Mouse (Mus musculus) liver, embryonic 13.5 days (tissue): ENCODE measurements around the gene Gm10721. TPM values are rescaled to one million over a fixed set of nuclear protein-coding genes. Genes with fewer than 3 reads are reported as not detected.
"Not testable (repeated sequence)": the region's sequence is repeated elsewhere in the genome, so short reads cannot be mapped to it uniquely, and the experiment has no call there.

ENCODE experiments used
- ATAC-seq: fragments of 200-750 bp; cut with Nextera tagmentation; 2 replicates; pipeline ENCODE4 v1.8.0; 2017; ENCODE audit warnings: low read depth, mild to moderate bottlenecking, moderate number of reproducible peaks, moderate library complexity
- DNase-seq: peaks from one replicate; pipeline ENCODE4 v3.0.0; 2022
- H3K27ac ChIP-seq: fragments of 300-500 bp; sonication (generic); 2 replicates; pipeline ENCODE4 v1.5.1; 2015; ENCODE audit warnings: moderate library complexity, mild to moderate bottlenecking, inconsistent platforms
- H3K27me3 ChIP-seq: fragments of 300-500 bp; sonication (generic); 2 replicates; pipeline ENCODE4 v1.6.1; 2015; ENCODE audit warnings: mild to moderate bottlenecking, inconsistent platforms
- H3K36me3 ChIP-seq: fragments of 300-500 bp; sonication (generic); 2 replicates; pipeline ENCODE4 v1.6.1; 2015; ENCODE audit warnings: mild to moderate bottlenecking, inconsistent platforms
- H3K4me1 ChIP-seq: fragments of 300-500 bp; sonication (generic); replicated peaks from 2 replicates; pipeline ENCODE4 v1.6.1; 2015; ENCODE audit warnings: inconsistent platforms
- H3K4me2 ChIP-seq: fragments of 300-500 bp; sonication (generic); 2 replicates; pipeline ENCODE4 v1.6.1; 2015; ENCODE audit warnings: inconsistent platforms, mild to moderate bottlenecking, moderate library complexity
- H3K4me3 ChIP-seq: fragments of 300-500 bp; sonication (generic); replicated peaks from 2 replicates; pipeline ENCODE4 v1.5.1; 2015; ENCODE audit warnings: mild to moderate bottlenecking, inconsistent platforms
- H3K9ac ChIP-seq: fragments of 300-500 bp; sonication (generic); 2 replicates; pipeline ENCODE4 v1.6.1; 2015; ENCODE audit warnings: mild to moderate bottlenecking, inconsistent platforms
- H3K9me3 ChIP-seq: fragments of 300-500 bp; sonication (generic); replicated peaks from 2 replicates; pipeline ENCODE4 v1.6.1; 2016; ENCODE audit warnings: inconsistent platforms
- WGBS: fragments of 180-500 bp; shearing (Covaris S2); methylation state at CpG from one replicate; pipeline ENCODE4 v1.1.7; 2015; ENCODE audit not compliant: insufficient replicate concordance; 5-methylcytosine and 5-hydroxymethylcytosine counted together
- polyA plus RNA-seq: library from polyadenylated mRNA; unstranded; fragments of >200 nt; fragmentation: Nextera tagmentation; extraction: Ambion mirVana; gene quantifications from 2 replicates; pipeline ENCODE4 v1.2.1, GENCODE M21; 2015

The Gm10721 gene
- polyA plus RNA-seq: not detected in 2 replicates

DNA sequence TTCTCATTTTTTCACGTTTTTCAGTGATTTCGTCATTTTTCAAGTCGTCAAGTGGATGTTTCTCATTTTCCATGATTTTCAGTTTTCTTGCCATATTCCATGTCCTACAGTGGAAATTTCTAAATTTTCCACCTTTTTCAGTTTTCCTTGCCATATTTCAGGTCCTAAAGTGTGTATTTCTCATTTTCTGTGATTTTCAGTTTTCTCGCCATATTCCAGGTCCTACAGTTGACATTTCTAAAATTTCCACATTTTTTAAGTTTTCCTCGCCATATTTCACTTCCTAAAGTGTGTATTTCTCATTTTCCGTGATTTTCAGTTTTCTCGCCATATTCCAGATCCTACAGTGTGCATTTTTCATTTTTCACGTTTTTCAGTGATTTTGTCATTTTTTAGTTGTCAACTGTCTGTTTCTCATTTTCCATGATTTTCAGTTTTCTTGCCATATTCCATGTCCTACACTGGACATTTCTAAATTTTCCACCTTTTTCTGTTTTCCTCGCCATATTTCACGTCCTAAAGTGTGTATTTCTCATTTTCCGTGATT lies at the start of gene Gm10721:
Gm10721 (plus strand) TSS at position 408 of the 547 bp plus-strand sequence.
- WGBS: no CpG with 5 or more reads among the region's 11 CpGs
- H3K27ac ChIP-seq, H3K9me3 ChIP-seq, DNase-seq, H3K9ac ChIP-seq, H3K27me3 ChIP-seq, H3K4me1 ChIP-seq, H3K36me3 ChIP-seq, H3K4me2 ChIP-seq, H3K4me3 ChIP-seq: not testable (repeated sequence)
- ATAC-seq: peak; percentile 57; the same call in 1 of the 2 replicates

DNA sequence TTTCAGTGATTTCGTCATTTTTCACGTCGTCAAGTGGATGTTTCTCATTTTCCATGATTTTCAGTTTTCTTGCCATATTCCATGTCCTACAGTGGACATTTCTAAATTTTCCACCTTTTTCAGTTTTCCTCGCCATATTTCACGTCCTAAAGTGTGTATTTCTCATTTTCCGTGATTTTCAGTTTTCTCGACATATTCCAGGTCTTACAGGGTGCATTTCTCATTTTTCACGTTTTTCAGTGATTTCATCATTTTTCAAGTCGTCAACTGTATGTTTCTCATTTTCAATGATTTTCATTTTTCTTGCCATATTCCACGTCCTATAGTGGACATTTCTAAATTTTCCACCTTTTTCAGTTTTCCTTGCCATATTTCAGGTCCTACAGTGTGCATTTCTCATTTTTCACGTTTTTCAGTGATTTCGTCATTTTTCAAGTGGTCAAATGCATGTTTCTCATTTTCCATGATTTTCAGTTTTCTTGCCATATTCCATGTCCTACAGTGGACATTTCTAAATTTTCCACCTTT lies 12.4 kb upstream of the Gm10721 start, which contains the start of gene Gm10722:
Gm10722 (plus strand) TSS at position 478 of the 528 bp plus-strand sequence.
- not testable (repeated sequence) for H3K4me1 ChIP-seq, H3K4me3 ChIP-seq, H3K27me3 ChIP-seq, ATAC-seq, H3K9me3 ChIP-seq, H3K27ac ChIP-seq, H3K36me3 ChIP-seq, H3K9ac ChIP-seq, H3K4me2 ChIP-seq
- 64% methylated on average over 12 of the region's 12 CpGs for WGBS
- peak; percentile 30 for DNase-seq

DNA sequence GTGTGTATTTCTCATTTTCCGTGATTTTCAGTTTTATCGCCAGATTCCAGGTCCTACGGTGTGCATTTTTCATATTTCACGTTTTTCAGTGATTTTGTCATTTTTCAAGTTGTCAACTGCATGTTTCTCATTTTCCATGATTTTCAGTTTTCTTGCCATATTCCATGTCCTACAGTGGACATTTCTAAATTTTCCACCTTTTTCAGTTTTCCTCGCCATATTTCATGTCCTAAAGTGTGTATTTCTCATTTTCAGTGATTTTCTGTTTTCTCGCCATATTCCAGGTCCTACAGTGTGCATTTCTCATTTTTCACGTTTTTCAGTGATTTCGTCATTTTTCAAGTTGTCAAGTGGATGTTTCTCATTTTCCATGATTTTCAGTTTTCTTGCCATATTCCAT lies 11.9 kb upstream of the Gm10721 start:
- H3K27me3 ChIP-seq, H3K4me2 ChIP-seq, H3K4me1 ChIP-seq, H3K36me3 ChIP-seq, H3K4me3 ChIP-seq, H3K9me3 ChIP-seq, H3K9ac ChIP-seq, ATAC-seq, H3K27ac ChIP-seq: not testable (repeated sequence)
- peak; percentile 47 for DNase-seq
- WGBS: 55% methylated on average over 8 of the region's 8 CpGs

DNA sequence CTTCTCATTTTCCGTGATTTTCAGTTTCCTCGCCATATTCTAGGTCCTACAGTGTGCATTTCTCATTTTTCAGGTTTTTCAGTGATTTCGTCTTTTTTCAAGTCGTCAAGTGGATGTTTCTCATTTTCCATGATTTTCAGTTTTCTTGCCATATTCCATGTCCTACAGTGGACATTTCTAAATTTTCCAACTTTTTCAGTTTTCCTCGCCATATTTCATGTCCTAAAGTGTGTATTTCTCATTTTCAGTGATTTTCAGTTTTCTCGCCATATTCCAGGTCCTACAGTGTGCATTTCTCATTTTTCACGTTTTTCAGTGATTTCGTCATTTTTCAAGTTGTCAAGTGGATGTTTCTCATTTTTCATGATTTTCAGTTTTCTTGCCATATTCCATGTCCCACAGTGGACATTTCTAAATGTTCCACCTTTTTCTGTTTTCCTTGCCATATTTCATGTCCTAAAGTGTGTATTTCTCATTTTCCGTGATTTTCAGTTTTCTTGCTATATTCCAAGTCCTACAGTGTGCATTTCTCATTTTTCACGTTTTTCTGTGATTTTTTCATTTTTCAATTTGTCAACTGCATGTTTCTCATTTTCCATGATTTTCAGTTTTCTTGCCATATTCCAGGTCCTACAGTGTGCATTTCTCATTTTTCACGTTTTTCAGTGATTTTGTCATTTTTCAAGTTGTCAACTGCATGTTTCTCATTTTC lies 10.8 kb upstream of the Gm10721 start:
- not testable (repeated sequence) for H3K9me3 ChIP-seq, H3K4me2 ChIP-seq, H3K4me3 ChIP-seq, H3K4me1 ChIP-seq, H3K27me3 ChIP-seq, H3K27ac ChIP-seq, H3K9ac ChIP-seq, H3K36me3 ChIP-seq
- 55% methylated on average over 9 of the region's 11 CpGs for WGBS
- peak; percentile 98 for DNase-seq
- peak; percentile 75 for ATAC-seq

DNA sequence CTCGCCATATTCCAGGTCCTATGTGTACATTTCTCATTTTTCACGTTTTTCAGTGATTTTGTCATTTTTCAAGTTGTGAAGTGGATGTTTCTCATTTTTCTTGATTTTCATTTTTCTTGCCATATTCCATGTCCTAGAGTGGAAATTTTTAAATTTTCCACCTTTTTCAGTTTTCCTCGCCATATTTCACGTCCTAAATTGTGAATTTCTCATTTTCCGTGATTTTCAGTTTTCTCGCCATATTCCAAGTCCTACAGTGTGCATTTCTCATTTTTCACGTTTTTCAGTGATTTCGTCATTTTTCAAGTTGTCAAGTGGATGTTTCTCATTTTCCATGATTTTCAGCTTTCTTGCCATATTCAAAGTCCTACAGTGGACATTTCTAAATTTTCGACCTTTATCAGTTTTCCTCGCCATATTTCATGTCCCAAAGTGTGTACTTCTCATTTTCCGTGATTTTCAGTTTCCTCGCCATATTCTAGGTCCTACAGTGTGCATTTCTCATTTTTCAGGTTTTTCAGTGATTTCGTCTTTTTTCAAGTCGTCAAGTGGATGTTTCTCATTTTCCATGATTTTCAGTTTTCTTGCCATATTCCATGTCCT lies 10.0 kb upstream of the Gm10721 start, which contains the start of gene Gm11168:
Gm11168 (plus strand) TSS at position 553 of the 603 bp plus-strand sequence.
- H3K27ac ChIP-seq, H3K9ac ChIP-seq, H3K9me3 ChIP-seq, H3K36me3 ChIP-seq, H3K4me2 ChIP-seq, H3K4me3 ChIP-seq, DNase-seq, H3K4me1 ChIP-seq, ATAC-seq, H3K27me3 ChIP-seq: not testable (repeated sequence)
- WGBS: 61% methylated on average over 6 of the region's 14 CpGs

DNA sequence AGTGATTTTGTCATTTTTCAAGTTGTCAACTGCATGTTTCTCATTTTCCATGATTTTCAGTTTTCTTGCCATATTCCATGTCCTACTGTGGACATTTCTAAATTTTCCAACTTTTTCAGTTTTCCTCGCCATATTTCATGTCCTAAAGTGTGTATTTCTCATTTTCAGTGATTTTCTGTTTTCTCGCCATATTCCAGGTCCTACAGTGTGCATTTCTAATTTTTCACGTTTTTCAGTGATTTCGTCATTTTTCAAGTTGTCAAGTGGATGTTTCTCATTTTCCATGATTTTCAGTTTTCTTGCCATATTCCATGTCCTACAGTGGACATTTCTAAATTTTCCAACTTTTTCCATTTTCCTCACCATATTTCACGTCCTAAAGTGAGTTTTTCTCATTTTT lies 6.8 kb upstream of the Gm10721 start:
- H3K9me3 ChIP-seq, H3K27ac ChIP-seq, H3K27me3 ChIP-seq, H3K4me3 ChIP-seq, H3K9ac ChIP-seq, H3K4me2 ChIP-seq, ATAC-seq, H3K36me3 ChIP-seq, DNase-seq, H3K4me1 ChIP-seq: not testable (repeated sequence)
- WGBS: 70% methylated on average over 1 of the region's 5 CpGs

DNA sequence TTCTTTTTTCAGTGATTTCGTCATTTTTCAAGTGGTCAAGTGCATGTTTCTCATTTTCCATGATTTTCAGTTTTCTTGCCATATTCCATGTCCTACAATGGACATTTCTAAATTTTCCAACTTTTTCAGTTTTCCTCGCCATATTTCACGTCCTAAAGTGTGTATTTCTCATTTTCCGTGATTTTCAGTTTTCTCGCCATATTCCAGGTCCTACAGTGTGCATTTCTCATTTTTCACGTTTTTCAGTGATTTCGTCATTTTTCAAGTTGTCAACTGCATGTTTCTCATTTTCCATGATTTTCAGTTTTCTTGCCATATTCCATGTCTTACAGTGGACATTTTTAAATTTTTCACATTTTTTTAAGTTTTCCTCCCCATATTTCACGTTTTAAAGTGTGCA lies 6.3 kb upstream of the Gm10721 start:
- not testable (repeated sequence) for H3K27me3 ChIP-seq, H3K27ac ChIP-seq, H3K4me2 ChIP-seq, H3K9me3 ChIP-seq, H3K36me3 ChIP-seq, H3K9ac ChIP-seq, H3K4me1 ChIP-seq, H3K4me3 ChIP-seq
- 62% methylated on average over 8 of the region's 8 CpGs for WGBS
- ATAC-seq (peak; percentile 57; the same call in 1 of the 2 replicates), DNase-seq (peak; percentile 96)

DNA sequence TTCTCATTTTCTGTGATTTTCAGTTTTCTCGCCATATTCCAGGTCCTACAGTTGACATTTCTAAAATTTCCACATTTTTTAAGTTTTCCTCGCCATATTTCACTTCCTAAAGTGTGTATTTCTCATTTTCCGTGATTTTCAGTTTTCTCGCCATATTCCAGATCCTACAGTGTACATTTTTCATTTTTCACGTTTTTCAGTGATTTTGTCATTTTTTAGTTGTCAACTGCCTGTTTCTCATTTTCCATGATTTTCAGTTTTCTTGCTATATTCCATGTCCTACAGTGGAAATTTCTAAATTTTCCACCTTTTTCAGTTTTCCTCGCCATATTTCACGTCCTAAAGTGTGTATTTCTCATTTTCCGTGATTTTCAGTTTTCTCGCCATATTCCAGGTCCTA lies 5.7 kb upstream of the Gm10721 start:
- not testable (repeated sequence) for H3K4me1 ChIP-seq, H3K27ac ChIP-seq, H3K9ac ChIP-seq, H3K36me3 ChIP-seq, H3K4me3 ChIP-seq, DNase-seq, H3K27me3 ChIP-seq, H3K4me2 ChIP-seq, H3K9me3 ChIP-seq
- 62% methylated on average over 8 of the region's 9 CpGs for WGBS
- ATAC-seq: peak; percentile 25

DNA sequence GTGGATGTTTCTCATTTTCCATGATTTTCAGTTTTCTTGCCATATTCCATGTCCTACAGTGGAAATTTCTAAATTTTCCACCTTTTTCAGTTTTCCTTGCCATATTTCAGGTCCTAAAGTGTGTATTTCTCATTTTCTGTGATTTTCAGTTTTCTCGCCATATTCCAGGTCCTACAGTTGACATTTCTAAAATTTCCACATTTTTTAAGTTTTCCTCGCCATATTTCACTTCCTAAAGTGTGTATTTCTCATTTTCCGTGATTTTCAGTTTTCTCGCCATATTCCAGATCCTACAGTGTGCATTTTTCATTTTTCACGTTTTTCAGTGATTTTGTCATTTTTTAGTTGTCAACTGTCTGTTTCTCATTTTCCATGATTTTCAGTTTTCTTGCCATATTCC lies 3.6 kb upstream of the Gm10721 start:
- DNase-seq, H3K36me3 ChIP-seq, H3K9ac ChIP-seq, H3K4me1 ChIP-seq, H3K4me2 ChIP-seq, H3K4me3 ChIP-seq, H3K9me3 ChIP-seq, H3K27me3 ChIP-seq, H3K27ac ChIP-seq: not testable (repeated sequence)
- no CpG with 5 or more reads among the region's 5 CpGs for WGBS
- 0 out of 2 replicates have a peak, but pooled peaks have one; percentile 35 for ATAC-seq

DNA sequence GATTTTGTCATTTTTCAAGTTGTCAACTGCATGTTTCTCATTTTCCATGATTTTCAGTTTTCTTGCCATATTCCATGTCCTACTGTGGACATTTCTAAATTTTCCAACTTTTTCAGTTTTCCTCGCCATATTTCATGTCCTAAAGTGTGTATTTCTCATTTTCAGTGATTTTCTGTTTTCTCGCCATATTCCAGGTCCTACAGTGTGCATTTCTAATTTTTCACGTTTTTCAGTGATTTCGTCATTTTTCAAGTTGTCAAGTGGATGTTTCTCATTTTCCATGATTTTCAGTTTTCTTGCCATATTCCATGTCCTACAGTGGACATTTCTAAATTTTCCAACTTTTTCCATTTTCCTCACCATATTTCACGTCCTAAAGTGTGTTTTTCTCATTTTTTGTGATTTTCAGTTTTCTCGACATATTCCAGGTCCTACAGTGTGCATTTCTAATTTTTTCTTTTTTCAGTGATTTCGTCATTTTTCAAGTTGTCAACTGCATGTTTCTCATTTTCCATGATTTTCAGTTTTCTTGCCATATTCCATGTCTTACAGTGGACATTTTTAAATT lies 802 bp upstream of the Gm10721 start:
- not testable (repeated sequence) for H3K9ac ChIP-seq, H3K36me3 ChIP-seq, H3K4me2 ChIP-seq, DNase-seq, H3K9me3 ChIP-seq, H3K27ac ChIP-seq, H3K4me1 ChIP-seq, H3K4me3 ChIP-seq, ATAC-seq, H3K27me3 ChIP-seq
- 78% methylated on average over 3 of the region's 7 CpGs for WGBS

DNA sequence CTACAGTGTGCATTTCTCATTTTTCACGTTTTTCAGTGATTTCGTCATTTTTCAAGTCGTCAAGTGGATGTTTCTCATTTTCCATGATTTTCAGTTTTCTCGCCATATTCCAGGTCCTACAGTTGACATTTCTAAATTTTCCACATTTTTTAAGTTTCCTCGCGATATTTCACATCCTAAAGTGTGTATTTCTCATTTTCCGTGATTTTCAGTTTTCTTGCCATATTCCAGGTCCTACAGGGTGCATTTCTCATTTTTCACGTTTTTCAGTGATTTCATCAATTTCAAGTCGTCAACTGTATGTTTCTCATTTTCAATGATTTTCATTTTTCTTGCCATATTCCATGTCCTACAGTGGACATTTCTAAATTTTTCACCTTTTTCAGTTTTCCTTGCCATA lies 2.4 kb downstream of the Gm10721 start, which contains the start of gene Gm10720:
Gm10720 (plus strand) TSS at position 301 of the 400 bp plus-strand sequence.
- H3K27ac ChIP-seq, ATAC-seq, H3K4me1 ChIP-seq, H3K36me3 ChIP-seq, H3K9me3 ChIP-seq, DNase-seq, H3K9ac ChIP-seq, H3K4me3 ChIP-seq, H3K4me2 ChIP-seq, H3K27me3 ChIP-seq: not testable (repeated sequence)
- 63% methylated on average over 5 of the region's 9 CpGs for WGBS
